ENCODE assay signal across 16 mouse cellular contexts in the genomic region with DNA sequence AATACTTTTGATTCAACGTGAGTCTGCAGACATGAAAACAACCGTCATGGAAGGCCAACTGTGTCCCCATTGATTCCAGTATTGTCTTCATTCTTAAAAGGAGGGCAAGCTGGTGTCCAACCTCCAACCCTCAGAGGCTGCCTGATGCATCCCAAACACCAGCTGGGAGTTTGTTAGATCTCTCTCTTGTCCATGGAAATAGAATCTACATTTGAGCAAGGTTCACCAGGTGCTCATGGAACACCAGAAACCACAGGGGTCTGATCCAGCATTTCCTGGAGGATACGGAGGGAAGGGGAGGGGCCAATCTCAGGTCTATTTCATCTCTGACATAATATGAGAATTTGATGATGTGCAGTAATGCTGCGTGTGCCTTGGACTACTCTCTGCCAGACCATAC.
"Had no signal": no experiment of that assay in that cellular context is flagged by ENCODE, and none has a peak within 500 bp of the region (broad histone marks: within the 10 kb centered on the region; RNA-seq: fewer than 3 reads in every experiment).

No protein-coding gene starts in this region.

- H3K4me2 ChIP-seq: neural tube, embryonic 13.5 days; neural tube, embryonic 15.5 days; stomach, embryonic 15.5 days had no signal

- DNase-seq: retina, postnatal 1 day; right cerebral cortex, adult 18-20 months; right cerebral cortex, postnatal 14 days; right cerebral cortex, postnatal 25 days; right cerebral cortex, postnatal 4 days; spleen, adult 18-20 months; thymus, adult 18-20 months; thymus, adult 2 months; thymus, postnatal 14 days; thymus, postnatal 25 days; thymus, postnatal 36 days; thymus, postnatal 4 days had no signal

- H3K27me3 ChIP-seq: neural tube, embryonic 13.5 days; neural tube, embryonic 15.5 days; stomach, embryonic 15.5 days had no signal

- H3K4me1 ChIP-seq: neural tube, embryonic 13.5 days; neural tube, embryonic 15.5 days; stomach, embryonic 15.5 days had no signal

- H3K9me3 ChIP-seq: stomach, embryonic 15.5 days had no signal

- H3K4me3 ChIP-seq: neural tube, embryonic 13.5 days; neural tube, embryonic 15.5 days; stomach, embryonic 15.5 days had no signal

- H3K27ac ChIP-seq: neural tube, embryonic 13.5 days; neural tube, embryonic 15.5 days; stomach, embryonic 15.5 days; stomach, postnatal 0 days had no signal

- H3K36me3 ChIP-seq: neural tube, embryonic 13.5 days; neural tube, embryonic 15.5 days; stomach, embryonic 15.5 days had no signal

- H3K9ac ChIP-seq: neural tube, embryonic 13.5 days; neural tube, embryonic 15.5 days; stomach, embryonic 15.5 days had no signal
